Mouse (Mus musculus) MEL (cell line): ENCODE data around the gene Sema6b. TPM values are rescaled to one million over a fixed set of nuclear protein-coding genes. Genes with fewer than 3 reads are reported as not detected.

Experiments
- DNase-seq: peaks from one replicate; pipeline ENCODE4 v3.0.0; 2011; ENCODE audit warnings: low read depth, low spot score
- H3K27ac ChIP-seq: 2 replicates; pipeline ENCODE4 v1.5.1; 2012; ENCODE audit warnings: low read depth, mild to moderate bottlenecking, control low read depth, low read length, moderate library complexity; ENCODE audit not compliant: control insufficient read depth
- H3K27me3 ChIP-seq, 2 experiments: fragments of 150-350 bp in 1 of 2; sonication (generic) in 1 of 2; 2 replicates each; pipeline ENCODE4 v1.6.1; 2012; ENCODE audit warnings: low read length in 2 of 2, mild to moderate bottlenecking in 2 of 2, improper control_type of control experiment in 1 of 2, moderate library complexity in 1 of 2; ENCODE audit not compliant: insufficient read depth in 2 of 2, control insufficient read depth in 1 of 2
- H3K36me3 ChIP-seq, 2 experiments: 2 replicates each; pipeline ENCODE4 v1.6.1; 2012 to 2014; ENCODE audit warnings: low read length in 2 of 2, improper control_type of control experiment in 1 of 2, inconsistent platforms in 1 of 2, mild to moderate bottlenecking in 1 of 2; ENCODE audit not compliant: insufficient read depth in 2 of 2, control insufficient read depth in 1 of 2
- H3K4me1 ChIP-seq, 2 experiments: fragments of 150-350 bp in 1 of 2; sonication (generic) in 1 of 2; 2 replicates each; pipeline ENCODE4 v1.6.1; 2012; ENCODE audit warnings: low read length in 2 of 2, improper control_type of control experiment in 1 of 2, mild to moderate bottlenecking in 1 of 2; ENCODE audit not compliant: insufficient read depth in 2 of 2, control insufficient read depth in 1 of 2
- H3K4me3 ChIP-seq, 2 experiments: fragments of 150-350 bp in 1 of 2; sonication (generic) in 1 of 2; 2 replicates each; pipeline ENCODE4 v1.5.1; 2012; ENCODE audit warnings: low read depth in 2 of 2, low read length in 2 of 2, mild to moderate bottlenecking in 2 of 2, moderate library complexity in 2 of 2, control low read depth in 1 of 2, improper control_type of control experiment in 1 of 2; ENCODE audit not compliant: control insufficient read depth in 1 of 2, insufficient read depth in 1 of 2
- H3K79me2 ChIP-seq: 2 replicates; pipeline ENCODE4 v1.6.1; 2012; ENCODE audit warnings: mild to moderate bottlenecking, low read length, moderate library complexity; ENCODE audit not compliant: control insufficient read depth, poor library complexity, insufficient read depth
- H3K9ac ChIP-seq: 2 replicates; pipeline ENCODE4 v1.6.1; 2012; ENCODE audit warnings: low read depth, mild to moderate bottlenecking, control low read depth, low read length, moderate library complexity; ENCODE audit not compliant: control insufficient read depth, poor library complexity, severe bottlenecking
- H3K9me3 ChIP-seq: fragments of 150-350 bp; sonication (generic); replicated peaks from 2 replicates; pipeline ENCODE4 v1.6.1; 2012; ENCODE audit warnings: mild to moderate bottlenecking, low read length, improper control_type of control experiment, moderate library complexity; ENCODE audit not compliant: insufficient read depth
- CTCF ChIP-seq, 3 experiments: IDR thresholded peaks in 2 of 3; conservative IDR thresholded peaks in 1 of 3; 2 replicates each; pipeline ENCODE4 v1.5.1; 2011 to 2012; ENCODE audit warnings: low read length in 3 of 3, low read depth in 2 of 3, mild to moderate bottlenecking in 2 of 3, improper control_type of control experiment in 1 of 3, inconsistent platforms in 1 of 3, mixed read lengths in 1 of 3, moderate library complexity in 1 of 3; ENCODE audit not compliant: control insufficient read depth in 1 of 3, insufficient read depth in 1 of 3, poor library complexity in 1 of 3, severe bottlenecking in 1 of 3
- E2F4 ChIP-seq: IDR thresholded peaks from 2 replicates; pipeline ENCODE4 v1.6.1; 2011; ENCODE audit warnings: low read depth, low read length, improper control_type of control experiment, borderline replicate concordance
- ETS1 ChIP-seq: IDR thresholded peaks from 2 replicates; pipeline ENCODE4 v1.6.1; 2012; ENCODE audit warnings: low read depth, mild to moderate bottlenecking, inconsistent platforms, low read length, improper control_type of control experiment, moderate library complexity
- GABPA ChIP-seq: IDR thresholded peaks from 2 replicates; pipeline ENCODE4 v1.6.1; 2012; ENCODE audit warnings: low read depth, mild to moderate bottlenecking, inconsistent platforms, low read length, improper control_type of control experiment, moderate library complexity
- JUND ChIP-seq: IDR thresholded peaks from 2 replicates; pipeline ENCODE4 v1.6.1; 2011; ENCODE audit warnings: low read depth, mild to moderate bottlenecking, improper control_type of control experiment, low read length
- MAFK ChIP-seq: IDR thresholded peaks from 2 replicates; pipeline ENCODE4 v1.6.1; 2011; ENCODE audit warnings: low read depth, mild to moderate bottlenecking, low read length, improper control_type of control experiment, borderline replicate concordance
- MAX ChIP-seq: IDR thresholded peaks from 2 replicates; pipeline ENCODE4 v1.6.1; 2011; ENCODE audit warnings: low read length, improper control_type of control experiment
- MAZ ChIP-seq: IDR thresholded peaks from 2 replicates; pipeline ENCODE4 v1.6.1; 2012; ENCODE audit warnings: low read depth, mild to moderate bottlenecking, inconsistent platforms, low read length, improper control_type of control experiment
- MEF2A ChIP-seq: IDR thresholded peaks from 2 replicates; pipeline ENCODE4 v1.6.1; 2014; ENCODE audit warnings: low read depth, mild to moderate bottlenecking, inconsistent platforms, low read length, improper control_type of control experiment; ENCODE audit not compliant: poor library complexity, insufficient replicate concordance, severe bottlenecking; ENCODE audit errors: extremely low read depth
- MYC ChIP-seq: IDR thresholded peaks from 2 replicates; pipeline ENCODE4 v1.6.1; 2011; ENCODE audit warnings: low read depth, mild to moderate bottlenecking, low read length, improper control_type of control experiment, moderate library complexity
- POLR2A ChIP-seq, 2 experiments: IDR thresholded peaks; 2 replicates each; pipeline ENCODE4 v1.6.1; 2011 to 2012; ENCODE audit warnings: low read length in 2 of 2, mild to moderate bottlenecking in 2 of 2, control low read depth in 1 of 2, improper control_type of control experiment in 1 of 2, low read depth in 1 of 2, moderate library complexity in 1 of 2; ENCODE audit not compliant: control insufficient read depth in 1 of 2, insufficient read depth in 1 of 2, poor library complexity in 1 of 2
- RAD21 ChIP-seq: IDR thresholded peaks from 2 replicates; pipeline ENCODE4 v1.6.1; 2011; ENCODE audit warnings: mild to moderate bottlenecking, low read depth, low read length, improper control_type of control experiment
- RCOR1 ChIP-seq: IDR thresholded peaks from 2 replicates; pipeline ENCODE4 v1.6.1; 2012; ENCODE audit warnings: low read depth, mild to moderate bottlenecking, inconsistent platforms, low read length, improper control_type of control experiment
- SMC3 ChIP-seq: IDR thresholded peaks from 2 replicates; pipeline ENCODE4 v1.6.1; 2011; ENCODE audit warnings: low read depth, low read length, improper control_type of control experiment
- TAL1 ChIP-seq: IDR thresholded peaks from 2 replicates; pipeline ENCODE4 v1.6.1; 2012; ENCODE audit warnings: mild to moderate bottlenecking, inconsistent platforms, low read length, moderate library complexity, mixed read lengths
- TBP ChIP-seq: IDR thresholded peaks from 2 replicates; pipeline ENCODE4 v1.8.0; 2011; ENCODE audit warnings: low read depth, low read length, improper control_type of control experiment
- UBTF ChIP-seq: IDR thresholded peaks from 2 replicates; pipeline ENCODE4 v1.6.1; 2012; ENCODE audit warnings: low read depth, mild to moderate bottlenecking, inconsistent platforms, low read length, improper control_type of control experiment, moderate library complexity, borderline replicate concordance; ENCODE audit not compliant: insufficient read depth
- USF1 ChIP-seq: IDR thresholded peaks from 2 replicates; pipeline ENCODE4 v1.6.1; 2014; ENCODE audit warnings: low read depth, mild to moderate bottlenecking, inconsistent platforms, low read length, improper control_type of control experiment, moderate library complexity
- USF2 ChIP-seq, 2 experiments: IDR thresholded peaks; 2 replicates each; pipeline ENCODE4 v1.6.1; 2011 to 2012; ENCODE audit warnings: improper control_type of control experiment in 2 of 2, low read length in 2 of 2, borderline replicate concordance in 1 of 2, inconsistent platforms in 1 of 2, low read depth in 1 of 2, mild to moderate bottlenecking in 1 of 2; ENCODE audit not compliant: insufficient read depth in 1 of 2
- ZMIZ1 ChIP-seq: IDR thresholded peaks from 2 replicates; pipeline ENCODE4 v1.6.1; 2012; ENCODE audit warnings: low read depth, mild to moderate bottlenecking, inconsistent platforms, low read length, improper control_type of control experiment, moderate library complexity
- ZNF384 ChIP-seq: IDR thresholded peaks from 2 replicates; pipeline ENCODE4 v1.6.1; 2012; ENCODE audit warnings: low read depth, mild to moderate bottlenecking, inconsistent platforms, low read length, improper control_type of control experiment
- polyA plus RNA-seq, 2 experiments: library from polyadenylated mRNA; stranded (reverse) in 1 of 2; unstranded in 1 of 2; fragments of >175 nt in 1 of 2; fragments of >200 nt in 1 of 2; gene quantifications; 2 replicates each; pipeline versions ENCODE4 v1.2.1 to v1.2.4; 2012; ENCODE audit warnings: low replicate concordance in 2 of 2, low read depth in 1 of 2; ENCODE audit not compliant: insufficient read length in 2 of 2, insufficient read depth in 1 of 2, missing spikeins in 1 of 2
- total RNA-seq: library from RNA; depleted of rRNA; stranded (reverse); fragments of 300-350 nt; gene quantifications from 2 replicates; pipeline ENCODE4 v1.2.3, GENCODE M21; 2012

Sema6b gene
- total and polyA plus RNA-seq, 3 experiments, result 7.7 to 16.8 TPM; not detected in 1

- no peak overlapping the region for H3K27ac ChIP-seq
- DNase-seq, result no peak
- TF ChIP-seq CTCF (IDR thresholded peaks at IDR 0.05 in 2 of 3, conservative IDR thresholded peaks at IDR 0.05 in 1 of 3; ENCODE audit: control insufficient read depth in 1 of 3, insufficient read depth in 1 of 3, low read depth in 2 of 3, low read length in 3 of 3, poor library complexity in 1 of 3, severe bottlenecking in 1 of 3) (no peak), MEF2A (no peak), TAL1 (no peak), MYC (no peak), USF1 (no peak), MAX (no peak), UBTF (no peak), ZNF384 (no peak), TBP (no peak), RAD21 (no peak), ZMIZ1 (no peak), JUND (no peak)
- TF ChIP-seq, all 39 proteins: peak for 0
- Histone ChIP-seq H3K9me3 (no peaks in the 10 kb centered on the region), H3K9ac (no peak overlapping the region), H3K79me2 (no peaks in the 10 kb centered on the region), H3K4me1 (no peaks in the 10 kb centered on the region), H3K27me3 (no peaks in the 10 kb centered on the region), H3K36me3 (no peaks in the 10 kb centered on the region), H3K4me3 (no peak overlapping the region)
Observed at GRCm38 (mm10) chr17:56170636-56171035, 30.5 kb upstream of the Sema6b start.

- TF ChIP-seq E2F4, result no peak
- TF ChIP-seq GABPA, result no peak
- no peak for TF ChIP-seq ETS1
- no peak for TF ChIP-seq RCOR1
- no peak for TF ChIP-seq ZMIZ1
- TF ChIP-seq POLR2A (IDR thresholded peaks at IDR 0.05; ENCODE audit: control insufficient read depth in 1 of 2, insufficient read depth in 1 of 2, low read depth in 1 of 2, low read length in 2 of 2, poor library complexity in 1 of 2), result no peak
- no peak for TF ChIP-seq SMC3
- no peak for TF ChIP-seq MAFK
- no peak for TF ChIP-seq MEF2A
- TF ChIP-seq USF2 (IDR thresholded peaks at IDR 0.05; ENCODE audit: borderline replicate concordance in 1 of 2, insufficient read depth in 1 of 2, low read depth in 1 of 2, low read length in 2 of 2), result no peak
- TF ChIP-seq MAZ, result no peak
- no peak for TF ChIP-seq USF1
- no peak for TF ChIP-seq TBP
- Histone ChIP-seq H3K4me1 (peaks cover 0 to 6% of the 10 kb centered on the region in 2 experiments; a peak in 2 of 4 replicates), H3K9ac (no peak overlapping the region), H3K9me3 (no peaks in the 10 kb centered on the region), H3K36me3 (peaks cover 0 to 4% of the 10 kb centered on the region in 2 experiments; a peak in 1 of 4 replicates), H3K27ac (no peak overlapping the region), H3K27me3 (no peaks in the 10 kb centered on the region), H3K4me3 (no peak overlapping the region), H3K79me2 (no peaks in the 10 kb centered on the region)
- DNase-seq, result no peak
Observed at GRCm38 (mm10) chr17:56169830-56170229, 29.7 kb upstream of the Sema6b start.
